Mouse (Mus musculus) forebrain, embryonic 12.5 days (tissue): ENCODE results near the gene Cilp. TPM values are rescaled to one million over a fixed set of nuclear protein-coding genes. Genes with fewer than 3 reads are reported as not detected.
"Not testable (repeated sequence)": the region's sequence is repeated elsewhere in the genome, so short reads cannot be mapped to it uniquely, and the experiment has no call there.

Experiments used
- ATAC-seq: fragments of 200-750 bp; cut with Nextera tagmentation; 2 replicates; pipeline ENCODE4 v1.8.0; 2017; ENCODE audit warnings: moderate TSS enrichment; ENCODE audit not compliant: low FRiP score
- H3K27ac ChIP-seq: fragments of 300-500 bp; sonication (generic); 2 replicates; pipeline ENCODE4 v1.5.1; 2016; ENCODE audit warnings: mild to moderate bottlenecking
- H3K27me3 ChIP-seq: fragments of 300-500 bp; sonication (generic); 2 replicates; pipeline ENCODE4 v1.6.1; 2016; ENCODE audit warnings: mild to moderate bottlenecking
- H3K36me3 ChIP-seq: fragments of 300-500 bp; sonication (generic); replicated peaks from 2 replicates; pipeline ENCODE4 v1.6.1; 2016; ENCODE audit warnings: mild to moderate bottlenecking
- H3K4me1 ChIP-seq: fragments of 300-500 bp; sonication (generic); 2 replicates; pipeline ENCODE4 v1.6.1; 2016
- H3K4me2 ChIP-seq: fragments of 300-500 bp; sonication (generic); 2 replicates; pipeline ENCODE4 v1.6.1; 2016; ENCODE audit warnings: mild to moderate bottlenecking, moderate library complexity
- H3K4me3 ChIP-seq: fragments of 300-500 bp; sonication (generic); replicated peaks from 2 replicates; pipeline ENCODE4 v1.5.1; 2016; ENCODE audit warnings: mild to moderate bottlenecking
- H3K9ac ChIP-seq: fragments of 300-500 bp; sonication (generic); 2 replicates; pipeline ENCODE4 v1.6.1; 2016; ENCODE audit warnings: mild to moderate bottlenecking
- H3K9me3 ChIP-seq: fragments of 300-500 bp; sonication (generic); 2 replicates; pipeline ENCODE4 v1.6.1; 2016
- WGBS: fragments of 180-500 bp; shearing (Covaris S2); methylation state at CpG from one replicate; pipeline ENCODE4 v1.1.7; 2016; 5-methylcytosine and 5-hydroxymethylcytosine counted together
- polyA plus RNA-seq: library from polyadenylated mRNA; unstranded; fragments of >200 nt; fragmentation: Nextera tagmentation; extraction: Ambion mirVana; gene quantifications from 2 replicates; pipeline ENCODE4 v1.2.1, GENCODE M21; 2016

Gene Cilp
- polyA plus RNA-seq, 1 experiment from 2014 or later, result 0.65 TPM

GRCm38 (mm10) chr9:65255906-65256600, 8.9 kb upstream of the Cilp start:
- 66% methylated on average over 11 of the region's 11 CpGs for WGBS
- H3K9me3 ChIP-seq, result no peaks in the 10 kb centered on the region
- H3K9ac ChIP-seq, result no peak overlapping the region
- 0 out of 2 replicates have a peak, but pooled peaks cover 4% of the 10 kb centered on the region for H3K27me3 ChIP-seq
- no peaks in the 10 kb centered on the region for H3K4me1 ChIP-seq
- no peak overlapping the region for H3K4me3 ChIP-seq
- no peak for ATAC-seq
- no peaks in the 10 kb centered on the region for H3K36me3 ChIP-seq
- no peak overlapping the region for H3K4me2 ChIP-seq
- H3K27ac ChIP-seq, result no peak overlapping the region

GRCm38 (mm10) chr9:65257218-65257910, 7.6 kb upstream of the Cilp start:
- Histone ChIP-seq H3K36me3 (no peaks in the 10 kb centered on the region), H3K9me3 (no peaks in the 10 kb centered on the region), H3K27me3 (0 out of 2 replicates have a peak, but pooled peaks cover 4% of the 10 kb centered on the region), H3K4me2 (no peak overlapping the region), H3K27ac (no peak overlapping the region), H3K4me1 (no peaks in the 10 kb centered on the region), H3K4me3 (no peak overlapping the region), H3K9ac (no peak overlapping the region)
- no peak for ATAC-seq
- 77% methylated on average over 9 of the region's 9 CpGs for WGBS

- Histone ChIP-seq H3K9ac (no peak overlapping the region), H3K27me3 (0 out of 2 replicates have a peak, but pooled peaks cover 8% of the 10 kb centered on the region), H3K36me3 (no peaks in the 10 kb centered on the region), H3K4me2 (no peak overlapping the region), H3K4me1 (no peaks in the 10 kb centered on the region), H3K9me3 (no peaks in the 10 kb centered on the region), H3K4me3 (no peak overlapping the region), H3K27ac (no peak overlapping the region)
- WGBS, result 81% methylated on average over 7 of the region's 7 CpGs
- ATAC-seq, result no peak
These were observed 5.6 kb upstream of the Cilp start for GRCm38 (mm10) chr9:65259366-65259765.

- Histone ChIP-seq H3K27ac (no peak overlapping the region), H3K9ac (no peak overlapping the region), H3K4me3 (no peak overlapping the region), H3K36me3 (no peaks in the 10 kb centered on the region), H3K4me2 (no peak overlapping the region), H3K27me3 (0 out of 2 replicates have a peak, but pooled peaks cover 8% of the 10 kb centered on the region), H3K9me3 (no peaks in the 10 kb centered on the region), H3K4me1 (peaks cover 10% of the 10 kb centered on the region; the same call in 1 of the 2 replicates)
- no peak for ATAC-seq
- WGBS, result 95% methylated on average over 2 of the region's 2 CpGs
These were observed 3.3 kb upstream of the Cilp start for GRCm38 (mm10) chr9:65261591-65262230.

GRCm38 (mm10) chr9:65262641-65263120, 2.3 kb upstream of the Cilp start:
- Histone ChIP-seq H3K9ac (no peak overlapping the region), H3K36me3 (no peaks in the 10 kb centered on the region), H3K4me3 (no peak overlapping the region), H3K4me1 (peaks cover 18% of the 10 kb centered on the region), H3K27me3 (0 out of 2 replicates have a peak, but pooled peaks cover 8% of the 10 kb centered on the region), H3K27ac (no peak overlapping the region), H3K9me3 (no peaks in the 10 kb centered on the region), H3K4me2 (no peak overlapping the region)
- ATAC-seq, result no peak
- WGBS, result 95% methylated on average over 3 of the region's 3 CpGs

- Histone ChIP-seq H3K9ac (0 out of 2 replicates have a peak overlapping the region, but pooled peaks have one; percentile 9), H3K4me2 (peak overlapping the region; percentile 24)
- 13% methylated on average over 7 of the region's 7 CpGs for WGBS
These were observed 2.9 kb downstream of the Cilp start for GRCm38 (mm10) chr9:65267742-65268515.

GRCm38 (mm10) chr9:65273048-65273809, 8.2 kb downstream of the Cilp start:
- H3K27me3 ChIP-seq, result peaks cover 26% of the 10 kb centered on the region
- H3K9me3 ChIP-seq, result no peaks in the 10 kb centered on the region
- no peak overlapping the region for H3K4me3 ChIP-seq
- no peak for ATAC-seq
- H3K4me1 ChIP-seq, result peaks cover 9% of the 10 kb centered on the region
- no peaks in the 10 kb centered on the region for H3K36me3 ChIP-seq
- WGBS, result 90% methylated on average over 13 of the region's 13 CpGs
- H3K4me2 ChIP-seq, result no peak overlapping the region
- no peak overlapping the region for H3K9ac ChIP-seq
- no peak overlapping the region for H3K27ac ChIP-seq

More at GRCm38 (mm10) chr9:65267742-65268515, 2.9 kb downstream of the Cilp start:
- Histone ChIP-seq H3K4me1 (peaks cover 30% of the 10 kb centered on the region), H3K36me3 (no peaks in the 10 kb centered on the region), H3K4me3 (no peak overlapping the region), H3K27me3 (peaks cover 28% of the 10 kb centered on the region), H3K9me3 (no peaks in the 10 kb centered on the region), H3K27ac (peak overlapping the region; percentile 95)
- peak; percentile 95 for ATAC-seq

GRCm38 (mm10) chr9:65273873-65274272, 8.9 kb downstream of the Cilp start:
- 78% methylated on average over 4 of the region's 4 CpGs for WGBS
- Histone ChIP-seq H3K4me1 (peaks cover 5% of the 10 kb centered on the region; the same call in 1 of the 2 replicates), H3K36me3 (no peaks in the 10 kb centered on the region), H3K4me2 (no peak overlapping the region), H3K9me3 (no peaks in the 10 kb centered on the region), H3K27ac (no peak overlapping the region), H3K4me3 (no peak overlapping the region), H3K9ac (no peak overlapping the region), H3K27me3 (peaks cover 26% of the 10 kb centered on the region)
- no peak for ATAC-seq

GRCm38 (mm10) chr9:65274851-65275250, 9.9 kb downstream of the Cilp start:
- not testable (repeated sequence) for H3K9ac ChIP-seq, H3K4me3 ChIP-seq, H3K27ac ChIP-seq, H3K9me3 ChIP-seq, H3K36me3 ChIP-seq, H3K4me2 ChIP-seq, ATAC-seq, H3K4me1 ChIP-seq
- peaks cover 23% of the 10 kb centered on the region for H3K27me3 ChIP-seq
- 73% methylated on average over 3 of the region's 3 CpGs for whole genome bisulfite sequencing

GRCm38 (mm10) chr9:65275810-65276530, 11.0 kb downstream of the Cilp start:
- Histone ChIP-seq H3K9me3 (no peaks in the 10 kb centered on the region), H3K9ac (no peak overlapping the region), H3K27me3 (peaks cover 14% of the 10 kb centered on the region), H3K4me2 (no peak overlapping the region), H3K4me1 (peaks cover 3% of the 10 kb centered on the region; the same call in 1 of the 2 replicates), H3K4me3 (no peak overlapping the region), H3K27ac (no peak overlapping the region), H3K36me3 (no peaks in the 10 kb centered on the region)
- WGBS, result 86% methylated on average over 4 of the region's 4 CpGs
- ATAC-seq, result no peak
